ENCODE assay signal across 16 mouse cellular contexts in genomic region chr12:25378036-25378645, GRCm38 (mm10).
A peak's percentile ranks its signal among the peaks of the same experiment; 100 is the strongest.
DNase-seq lines count a peak whose midpoint lies in the region; ATAC-seq and TF ChIP-seq lines count a peak whose summit lies in the region.
"Had no signal": no experiment of that assay in that cellular context is flagged by ENCODE, and none has a peak within 500 bp of the region (broad histone marks: within the 10 kb centered on the region; RNA-seq: fewer than 3 reads in every experiment).

No protein-coding gene starts in this region.

- no peaks in the 10 kb centered on the region for H3K4me1 ChIP-seq in lung, postnatal 0 days (ENCODE audit: insufficient read depth, low read depth, low read length)
- H3K4me1 ChIP-seq in lung, adult 2 months (ENCODE audit: control insufficient read depth, insufficient read depth, low read length), result no peaks in the 10 kb centered on the region
- H3K4me1 ChIP-seq in forebrain, embryonic 10.5 days, result peaks cover 11% of the 10 kb centered on the region

- H3K27me3 ChIP-seq in lung, postnatal 0 days (replicated peaks; ENCODE audit: insufficient read depth, low read length), result no peaks in the 10 kb centered on the region
- H3K27me3 ChIP-seq in forebrain, embryonic 10.5 days (ENCODE audit: poor library complexity, severe bottlenecking), result no peaks in the 10 kb centered on the region; the same call in 1 of the 2 replicates
- H3K27me3 ChIP-seq: forebrain, embryonic 13.5 days; limb, embryonic 13.5 days; midbrain, embryonic 15.5 days had no signal

- no peak for TF ChIP-seq CTCF in lung, postnatal 0 days (IDR thresholded peaks at IDR 0.05)
- TF ChIP-seq CTCF in lung, adult 2 months (IDR thresholded peaks at IDR 0.05; ENCODE audit: insufficient read depth, low read length), result no peak

- ATAC-seq in cerebellum, adult (ENCODE audit: insufficient number of reproducible peaks, low FRiP score, low TSS enrichment), result no peak
- ATAC-seq in lung, postnatal 0 days, result no peak
- ATAC-seq: forebrain, embryonic 13.5 days; midbrain, embryonic 15.5 days had no signal

- H3K9me3 ChIP-seq in lung, postnatal 0 days (ENCODE audit: low read length), result no peaks in the 10 kb centered on the region
- no peaks in the 10 kb centered on the region for H3K9me3 ChIP-seq in forebrain, embryonic 10.5 days
- H3K9me3 ChIP-seq: forebrain, embryonic 13.5 days; heart, embryonic 10.5 days; limb, embryonic 13.5 days; midbrain, embryonic 15.5 days had no signal

- no peak for TF ChIP-seq POLR2A in lung, adult 2 months (IDR thresholded peaks at IDR 0.05; ENCODE audit: borderline replicate concordance, extremely low read depth, low read depth, low read length)

- intact Hi-C loops in left cerebral cortex, postnatal 4 days (cut with DNase I), result no loop called here

- no peak overlapping the region for H3K9ac ChIP-seq in lung, postnatal 0 days (replicated peaks; ENCODE audit: low read depth)
- H3K9ac ChIP-seq: forebrain, embryonic 13.5 days; limb, embryonic 13.5 days; midbrain, embryonic 15.5 days had no signal

- DNase-seq in cerebellum, postnatal 10 days, result peak; percentile 43 to 55
- DNase-seq in lung, postnatal 0 days (ENCODE audit: low spot score), result peak; percentile 44
- DNase-seq in lung, adult 2 months, result no peak
- peak; percentile 13 for DNase-seq in lung, postnatal 10 days
- DNase-seq in natural killer cell, adult 2 months (ENCODE audit: low spot score in 2 of 2), result no peak
- DNase-seq in left cerebral cortex, postnatal 4 days, result no peak
- no peak for DNase-seq in forebrain, embryonic 10.5 days (ENCODE audit: extremely low spot score, low spot score)
- DNase-seq: kidney, adult 2 months; right cerebral cortex, adult 18-20 months; thymus, adult 18-20 months had no signal

- H3K4me3 ChIP-seq in lung, postnatal 0 days (ENCODE audit: low read depth, low read length), result no peak overlapping the region
- H3K4me3 ChIP-seq in lung, adult 2 months (replicated peaks; ENCODE audit: extremely low read depth, low read depth, low read length), result no peak overlapping the region
- H3K4me3 ChIP-seq in forebrain, embryonic 10.5 days, result no peak overlapping the region
- H3K4me3 ChIP-seq: forebrain, embryonic 13.5 days; heart, embryonic 10.5 days; limb, embryonic 13.5 days; midbrain, embryonic 15.5 days had no signal

- TF ChIP-seq EP300 in lung, postnatal 0 days (IDR thresholded peaks at IDR 0.05), result no peak

- WGBS in lung, postnatal 0 days, result 76% methylated on average over 6 of the region's 6 CpGs
- WGBS in lung, adult 2 months, result 65% methylated on average over 6 of the region's 6 CpGs
- 85% methylated on average over 6 of the region's 6 CpGs for WGBS in forebrain, embryonic 10.5 days

- H3K27ac ChIP-seq in lung, postnatal 0 days (ENCODE audit: low read length), result no peak overlapping the region
- H3K27ac ChIP-seq in forebrain, embryonic 10.5 days, result no peak overlapping the region
- H3K27ac ChIP-seq: forebrain, embryonic 13.5 days; heart, embryonic 10.5 days; limb, embryonic 13.5 days; midbrain, embryonic 15.5 days had no signal

- H3K36me3 ChIP-seq in lung, postnatal 0 days (ENCODE audit: insufficient read depth, low read length), result no peaks in the 10 kb centered on the region
- no peaks in the 10 kb centered on the region for H3K36me3 ChIP-seq in forebrain, embryonic 10.5 days (replicated peaks)
- H3K36me3 ChIP-seq: G1E; heart, embryonic 10.5 days; limb, embryonic 13.5 days; midbrain, embryonic 15.5 days had no signal

- no peak overlapping the region for H3K4me2 ChIP-seq in lung, postnatal 0 days (replicated peaks; ENCODE audit: low read depth, low read length)
- H3K4me2 ChIP-seq: forebrain, embryonic 13.5 days; limb, embryonic 13.5 days; midbrain, embryonic 15.5 days had no signal

Comparison
In these comparisons a context has a peak if more than half of its experiments do, and no peak if none do; other contexts are left out.
1. DNase-seq: peak in cerebellum, postnatal 10 days (2 of 2), lung, postnatal 0 days (single experiment) and lung, postnatal 10 days (single experiment); none in lung, adult 2 months (single experiment), natural killer cell, adult 2 months (0 of 2), left cerebral cortex, postnatal 4 days (single experiment) and forebrain, embryonic 10.5 days (single experiment).